Mouse (Mus musculus) frontal cortex, adult (tissue): ENCODE results near the gene Osbpl6.
A peak's percentile ranks its signal among the peaks of the same experiment; 100 is the strongest.

Experiments used
- ATAC-seq: cut with Nextera tagmentation; 2 replicates; pipeline ENCODE4 v1.9.2; 2017; ENCODE audit warnings: mild to moderate bottlenecking, moderate library complexity, mixed read lengths; ENCODE audit not compliant: low TSS enrichment

Gene Osbpl6

DNA sequence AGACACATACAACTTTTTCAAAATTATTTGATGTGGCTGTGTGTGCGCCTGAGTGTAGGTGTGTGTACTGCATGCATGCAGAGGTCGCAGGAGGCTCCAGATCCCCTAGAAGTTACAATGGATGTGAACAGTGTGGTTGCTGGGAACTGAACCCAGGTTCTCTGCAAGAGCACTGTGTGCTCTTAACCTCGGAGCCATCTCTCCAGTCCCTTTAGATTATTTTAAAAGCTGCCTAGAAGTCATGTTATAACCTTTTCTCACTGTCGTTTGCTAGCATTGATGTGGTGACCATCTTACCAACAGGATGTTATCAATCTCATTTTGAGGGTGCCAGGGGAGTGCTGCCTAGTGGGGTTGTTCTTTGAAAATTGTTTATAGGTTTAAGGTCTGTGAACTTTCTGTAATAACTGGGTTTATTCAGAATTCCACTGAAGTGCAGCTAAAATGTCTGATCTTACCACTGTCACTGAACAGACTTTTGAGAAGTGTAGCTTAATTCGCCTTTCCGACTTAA lies 15.2 kb downstream of the Osbpl6 start:
- ATAC-seq: no peak

DNA sequence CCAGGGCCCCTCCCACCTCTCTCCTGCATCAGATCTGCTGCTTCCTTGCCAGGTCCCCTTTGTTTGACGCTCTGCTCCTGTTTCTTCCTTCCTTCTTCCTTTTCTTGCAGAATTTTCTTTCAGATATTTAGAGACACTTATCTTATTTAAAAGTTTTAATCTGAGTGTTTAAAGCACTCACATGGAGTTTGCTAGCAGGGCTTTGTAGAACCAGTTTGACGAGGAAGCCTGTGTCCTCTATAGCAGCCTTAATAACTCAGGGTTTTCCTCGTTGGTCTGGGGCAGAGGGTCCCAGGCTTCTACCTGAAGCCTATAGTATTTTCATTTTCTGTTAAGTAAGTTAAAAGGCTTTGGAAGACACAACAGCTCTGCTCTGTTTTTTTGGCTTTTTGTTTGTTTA lies 20.5 kb downstream of the Osbpl6 start:
- ATAC-seq: no peak

DNA sequence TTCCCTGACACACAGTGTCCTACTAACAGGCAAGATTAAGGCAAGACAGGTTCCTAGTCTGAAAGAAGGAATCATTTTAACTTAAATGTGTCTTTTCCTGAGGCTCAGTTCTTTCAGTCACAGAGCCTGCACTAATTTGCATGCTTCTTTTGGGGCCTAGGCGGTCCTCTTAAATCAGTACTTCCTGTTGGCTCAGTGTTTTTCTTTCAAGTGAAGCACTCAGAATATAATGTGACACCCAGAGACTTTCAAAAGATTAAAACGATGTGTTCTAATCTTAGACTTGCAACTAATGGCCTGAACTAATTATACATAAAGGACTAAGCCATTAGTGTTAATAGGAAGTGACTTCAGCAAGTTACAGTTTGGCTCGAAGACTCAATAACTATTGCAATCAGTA lies 23.0 kb downstream of the Osbpl6 start:
- ATAC-seq: no peak

DNA sequence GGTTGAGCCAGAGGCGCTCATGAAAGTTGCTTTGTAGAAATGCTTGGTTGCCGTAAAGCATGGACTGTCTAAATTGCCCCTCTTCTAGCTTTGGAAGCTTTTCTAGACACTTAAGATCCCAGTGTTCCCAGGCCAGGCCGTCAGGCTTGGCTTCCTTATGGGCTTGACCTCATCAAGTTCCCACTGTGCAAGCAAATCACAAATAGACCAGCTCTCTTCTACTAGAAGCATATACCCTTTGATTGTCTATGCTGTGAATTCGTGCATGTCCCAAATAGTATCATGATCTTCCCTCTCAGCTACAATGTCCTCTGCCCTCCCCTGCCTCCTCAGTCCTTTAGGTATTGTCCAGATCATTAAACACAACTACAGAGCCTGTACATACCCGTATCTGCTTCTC lies 23.5 kb downstream of the Osbpl6 start:
- no peak for ATAC-seq

DNA sequence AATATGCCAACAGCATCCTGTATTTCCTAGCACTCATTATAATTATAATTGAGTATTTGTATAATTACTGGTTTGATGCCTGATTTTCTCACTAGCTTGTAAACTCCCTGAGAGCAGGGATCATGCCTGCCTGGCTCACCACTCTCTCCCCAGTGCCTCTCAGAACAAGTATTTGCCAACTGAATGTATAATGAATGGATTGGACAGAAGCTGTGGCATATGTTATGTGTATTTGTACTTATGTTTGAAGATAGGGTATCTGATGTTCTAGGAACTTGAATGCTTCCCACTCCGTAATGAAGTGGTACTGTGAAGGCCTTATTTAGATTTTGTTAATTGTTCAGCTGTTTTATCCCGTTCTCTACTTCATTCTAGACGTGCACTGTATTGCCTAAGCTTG lies 24.2 kb downstream of the Osbpl6 start:
- ATAC-seq: peak; percentile 78

DNA sequence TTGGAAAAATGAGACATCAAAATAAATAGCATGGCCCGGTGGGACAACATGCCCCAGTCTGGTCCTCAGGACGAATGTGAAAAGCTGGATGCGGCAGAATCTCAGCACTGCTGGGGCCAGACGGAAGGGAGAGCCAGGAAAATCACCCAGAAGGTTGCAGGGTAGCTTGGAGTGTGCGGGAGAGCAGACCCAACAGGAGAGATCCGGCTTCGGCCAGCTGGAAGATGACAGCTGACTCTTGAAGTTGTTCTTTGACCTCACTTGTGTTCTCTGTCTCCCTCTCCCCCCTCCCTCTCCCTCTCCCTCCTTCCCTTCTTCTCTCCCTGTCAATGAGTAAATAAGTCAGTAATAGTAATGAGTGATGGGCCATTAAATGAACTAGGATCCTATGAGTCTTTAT lies 27.9 kb downstream of the Osbpl6 start:
- ATAC-seq: no peak

DNA sequence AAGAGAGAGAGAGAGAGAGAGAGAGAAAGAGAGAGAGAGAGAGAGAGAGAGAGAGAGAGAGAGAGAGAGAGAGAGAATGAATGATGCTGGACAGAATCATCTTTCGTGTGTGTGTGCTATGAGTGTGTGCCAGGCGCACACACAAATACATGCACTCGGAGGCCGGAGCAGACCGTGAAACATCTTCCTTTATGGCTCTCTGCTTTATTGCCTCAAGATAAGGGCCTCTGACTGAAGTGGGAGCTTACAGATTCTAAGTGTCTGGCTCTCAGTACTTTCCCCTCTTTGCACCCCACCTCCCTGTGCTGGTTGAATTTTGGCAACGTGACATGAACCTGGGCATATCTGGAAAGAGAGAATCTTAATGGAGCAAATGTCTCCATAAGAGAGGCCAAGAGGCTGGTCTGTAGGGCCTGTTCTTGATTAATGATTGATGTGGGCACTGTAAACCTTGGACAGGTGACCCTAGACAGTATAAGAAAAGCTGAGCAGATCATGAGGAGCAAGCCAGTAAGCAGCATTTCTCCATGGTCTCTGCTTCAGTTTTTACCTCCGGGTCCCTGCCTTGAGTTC lies 29.4 kb downstream of the Osbpl6 start:
- no peak for ATAC-seq

DNA sequence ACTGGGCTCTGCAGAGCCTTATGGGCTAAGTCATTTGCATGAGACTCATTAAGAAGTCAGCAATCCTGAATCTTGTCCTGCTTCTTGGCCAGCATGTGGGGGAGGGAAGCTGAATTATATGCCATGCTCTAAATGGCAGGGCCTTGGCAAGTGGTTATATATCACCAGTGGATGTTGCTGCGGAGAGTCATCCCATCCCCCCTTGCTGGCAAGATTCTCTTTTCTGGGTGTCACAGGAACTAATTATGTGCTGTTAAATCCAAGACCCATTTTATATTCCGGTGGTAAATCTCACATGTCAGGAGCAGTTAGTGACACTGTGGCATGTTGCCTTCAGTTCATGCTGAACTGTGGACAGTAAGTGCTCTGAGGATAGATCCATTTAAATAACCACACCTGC lies 31.1 kb downstream of the Osbpl6 start:
- ATAC-seq: no peak

DNA sequence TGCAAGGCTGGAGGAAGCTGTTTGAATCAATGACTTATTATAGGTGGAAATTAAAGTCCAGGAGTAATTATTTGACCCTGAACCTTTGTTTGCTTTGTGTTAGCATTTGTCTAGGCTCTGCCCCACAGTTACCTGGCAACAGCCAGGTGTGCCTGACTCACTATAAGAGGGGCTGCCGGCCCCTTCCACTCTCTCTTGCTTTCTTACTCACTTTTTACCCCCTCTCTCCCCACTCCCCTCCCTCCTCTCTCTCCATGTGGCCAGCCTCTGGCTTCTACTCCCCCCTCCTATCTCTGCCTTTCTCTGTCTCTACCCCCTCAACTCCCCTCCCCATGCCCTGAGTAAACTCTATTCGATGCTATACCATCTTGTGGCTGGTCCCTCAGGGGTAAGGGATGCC lies 33.2 kb downstream of the Osbpl6 start:
- ATAC-seq: no peak

DNA sequence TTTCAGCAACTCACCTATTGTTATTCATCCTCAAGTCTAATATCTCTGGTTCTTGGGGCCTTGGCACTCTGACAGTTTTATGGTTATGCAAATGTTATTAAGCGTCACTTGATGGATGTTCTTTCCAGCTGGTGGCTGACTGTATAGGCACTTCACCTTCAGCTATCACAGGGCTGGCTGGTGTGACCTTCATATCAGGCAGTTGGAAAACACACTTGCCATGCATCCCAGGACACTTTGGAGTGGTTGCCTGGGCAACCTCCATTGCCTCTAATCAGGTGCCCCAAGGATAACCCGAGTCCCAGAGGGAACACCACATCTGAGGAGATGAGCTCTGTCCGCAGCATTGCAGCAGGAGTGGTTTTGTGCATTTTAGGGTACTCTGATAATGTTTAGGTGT lies 35.8 kb downstream of the Osbpl6 start:
- no peak for ATAC-seq

DNA sequence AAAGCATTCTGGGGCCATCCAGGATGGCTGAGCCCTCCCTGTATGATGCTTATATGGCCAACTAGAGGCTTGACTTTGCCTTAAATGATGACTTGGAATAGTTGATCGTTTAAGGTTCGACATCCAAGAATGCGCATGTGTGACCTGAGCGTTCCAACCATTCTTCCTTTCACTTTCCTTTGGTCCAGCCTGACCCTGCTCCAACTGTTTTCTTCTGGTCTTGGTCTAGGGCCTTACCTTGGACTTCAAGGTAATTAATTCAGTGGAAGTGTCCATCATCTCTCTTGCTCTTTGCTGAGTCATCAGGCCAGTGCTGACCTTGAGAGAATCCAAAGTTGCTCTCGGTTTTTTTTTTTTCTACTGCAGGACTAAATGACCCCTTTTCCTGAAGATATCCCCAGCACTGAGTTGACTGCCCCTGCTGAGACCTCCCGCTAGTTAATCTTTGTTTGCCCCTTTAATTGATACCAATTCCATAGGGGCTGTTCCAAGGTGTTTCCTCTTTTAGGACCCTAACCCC lies 43.6 kb downstream of the Osbpl6 start:
- no peak for ATAC-seq

DNA sequence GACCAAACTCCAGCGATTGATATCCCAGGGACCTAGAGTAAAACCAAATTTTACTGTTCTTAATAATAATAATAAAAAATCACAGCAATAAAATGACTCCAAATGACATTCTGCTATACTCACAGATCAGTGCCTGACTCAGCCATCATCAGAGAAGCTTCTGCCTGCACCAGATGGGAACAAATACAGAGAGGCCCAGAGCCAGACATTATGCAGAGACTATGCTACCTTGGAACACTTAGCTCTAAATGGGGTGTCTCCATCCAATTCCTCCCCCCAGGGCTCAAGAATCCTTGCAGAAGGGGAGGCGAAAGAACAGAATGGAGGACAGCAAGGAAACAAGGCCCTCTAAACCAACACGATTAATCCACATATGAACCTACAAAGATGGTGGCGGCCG lies 60.4 kb downstream of the Osbpl6 start:
- no peak for ATAC-seq

DNA sequence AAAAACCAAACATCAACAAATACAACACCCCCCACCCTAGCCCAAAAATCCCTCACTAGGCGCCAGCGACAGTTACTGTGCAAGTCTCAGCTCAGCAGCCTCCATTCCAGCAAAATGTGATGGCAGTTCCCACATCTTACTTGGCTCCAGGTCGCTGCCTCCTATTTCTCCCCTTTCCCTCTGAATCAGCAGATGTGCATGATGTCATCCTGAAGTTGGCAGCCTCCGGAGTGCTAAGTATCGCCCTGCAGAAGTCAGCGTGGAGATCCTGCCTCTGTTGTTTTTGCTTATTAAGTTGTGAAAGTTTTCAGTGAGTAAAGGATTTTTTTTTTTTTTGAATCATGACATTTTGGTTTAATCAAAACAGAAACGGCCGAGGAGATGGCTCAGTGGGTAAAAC lies 61.9 kb downstream of the Osbpl6 start:
- ATAC-seq: peak; percentile 81

DNA sequence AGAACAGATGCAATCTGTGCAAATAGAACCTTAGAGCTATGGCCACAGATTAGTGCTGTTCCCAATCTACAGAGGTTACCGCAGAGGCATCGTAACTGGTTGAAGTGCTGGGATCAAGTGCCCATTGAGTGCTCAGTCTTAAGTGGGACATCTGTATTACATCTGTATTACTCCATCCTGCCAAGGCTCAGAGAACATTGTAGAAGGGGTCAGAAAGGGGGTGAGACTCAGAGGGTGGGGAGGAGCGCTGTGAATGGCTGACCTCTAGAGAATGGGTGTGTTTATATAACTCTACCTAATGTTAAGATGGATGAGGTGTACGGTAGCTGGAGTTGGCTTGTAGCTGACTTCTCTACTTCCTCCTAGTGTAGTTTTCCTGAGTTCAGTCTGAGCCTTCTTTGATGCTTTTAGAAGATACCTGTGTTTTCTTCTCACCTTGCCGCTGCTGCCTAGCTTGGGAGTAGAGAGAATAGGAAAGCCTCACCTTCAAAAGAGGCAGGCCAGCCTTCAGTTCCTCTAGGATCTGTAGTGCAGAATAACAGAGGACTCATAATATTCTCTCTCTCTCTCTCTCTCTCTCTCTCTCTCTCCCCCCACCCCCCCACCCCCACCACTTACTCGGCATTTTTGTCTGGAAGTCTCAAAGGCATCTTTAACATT lies 62.9 kb downstream of the Osbpl6 start:
- ATAC-seq: no peak

DNA sequence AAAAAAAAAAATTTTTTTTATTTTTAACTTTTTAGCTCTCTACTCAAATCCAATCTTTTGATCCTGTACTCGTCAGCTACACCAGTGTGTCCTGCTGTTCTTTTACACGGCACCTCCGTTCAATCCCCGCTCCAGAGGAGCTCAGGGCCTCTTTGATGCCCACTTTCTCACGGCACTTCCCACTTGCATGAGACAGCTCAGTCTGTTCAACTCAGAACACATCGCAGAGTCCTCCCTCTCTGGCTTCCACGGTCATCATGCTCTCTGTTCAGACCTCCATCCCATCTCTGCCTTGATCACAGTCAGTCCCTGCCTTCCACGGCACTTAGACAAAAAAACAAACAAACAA lies 63.4 kb downstream of the Osbpl6 start:
- ATAC-seq: peak; percentile 69

DNA sequence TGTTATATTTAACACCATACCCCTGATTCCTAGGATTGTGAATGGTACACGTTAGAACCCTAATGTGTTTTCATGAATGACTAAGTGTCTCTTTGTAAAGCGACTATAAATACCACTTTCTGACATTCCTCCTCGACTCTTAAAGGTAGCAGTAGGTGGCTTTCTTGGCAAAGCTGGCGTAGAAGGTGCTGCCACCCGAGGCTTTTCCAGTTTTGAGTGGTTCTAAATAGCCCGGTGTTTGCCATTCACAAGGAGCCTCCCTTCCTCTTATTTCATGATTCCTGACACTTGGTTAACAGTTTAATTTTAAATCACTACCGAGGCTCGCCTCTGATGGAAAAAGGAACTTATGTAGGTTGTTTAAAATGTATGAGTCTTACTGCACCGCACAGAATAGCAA lies 64.1 kb downstream of the Osbpl6 start:
- peak; percentile 42 for ATAC-seq

DNA sequence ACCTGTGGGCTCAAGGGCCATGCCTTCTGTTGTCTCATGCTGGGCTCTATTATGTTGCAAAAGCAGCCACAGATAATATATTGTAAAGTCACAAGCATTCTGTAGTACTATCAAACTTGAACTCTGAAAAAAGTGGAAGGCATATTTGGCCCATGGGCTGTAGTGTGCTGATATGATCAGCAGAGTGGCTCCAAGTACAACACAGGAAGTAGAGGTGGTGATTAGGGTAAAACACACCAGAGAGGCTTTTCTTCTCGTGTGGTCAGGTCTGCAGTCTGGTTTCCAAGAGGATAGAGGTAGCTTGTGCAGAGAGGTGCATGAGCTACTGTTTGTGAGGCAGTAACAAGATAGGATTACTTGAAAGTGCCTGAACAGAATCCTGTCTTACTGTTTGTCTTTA lies 69.5 kb downstream of the Osbpl6 start:
- ATAC-seq: no peak

DNA sequence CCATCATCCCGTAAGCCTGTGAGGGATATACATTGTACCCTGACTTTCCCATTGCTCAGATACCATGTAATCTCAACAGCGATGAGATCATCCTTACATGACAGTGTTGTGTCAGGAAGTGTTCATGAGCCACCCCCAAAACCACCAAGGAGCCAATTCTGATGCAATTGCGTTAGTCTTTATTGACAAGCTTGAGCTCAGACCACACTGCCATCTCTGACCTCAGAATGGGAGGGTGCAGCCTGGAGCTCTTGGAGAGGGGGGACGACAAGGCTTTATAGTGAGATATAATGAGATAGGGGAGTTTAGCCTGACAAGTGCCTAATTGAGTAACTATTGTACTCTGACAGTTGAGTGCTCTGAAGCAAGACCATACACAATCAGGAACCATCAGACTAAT lies 82.5 kb downstream of the Osbpl6 start:
- no peak for ATAC-seq

DNA sequence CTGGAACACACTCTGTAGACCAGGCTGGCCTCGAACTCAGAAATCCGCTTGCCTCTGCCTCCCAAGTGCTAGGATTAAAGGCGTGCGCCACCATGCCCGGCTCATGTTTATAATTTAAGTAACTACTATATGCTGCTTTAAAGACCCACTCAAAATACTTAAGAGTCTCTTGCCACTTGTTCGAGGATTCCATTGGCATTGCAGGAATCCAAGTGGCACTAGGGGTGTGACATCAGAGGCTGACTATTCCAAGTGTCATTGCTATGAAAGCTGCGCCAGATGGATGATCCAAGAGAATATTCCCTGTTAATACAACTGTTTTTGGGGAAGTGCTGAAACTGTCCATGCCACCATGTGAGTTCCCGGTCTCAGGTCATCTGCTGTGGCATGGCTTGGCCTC lies 83.9 kb downstream of the Osbpl6 start:
- ATAC-seq: no peak

DNA sequence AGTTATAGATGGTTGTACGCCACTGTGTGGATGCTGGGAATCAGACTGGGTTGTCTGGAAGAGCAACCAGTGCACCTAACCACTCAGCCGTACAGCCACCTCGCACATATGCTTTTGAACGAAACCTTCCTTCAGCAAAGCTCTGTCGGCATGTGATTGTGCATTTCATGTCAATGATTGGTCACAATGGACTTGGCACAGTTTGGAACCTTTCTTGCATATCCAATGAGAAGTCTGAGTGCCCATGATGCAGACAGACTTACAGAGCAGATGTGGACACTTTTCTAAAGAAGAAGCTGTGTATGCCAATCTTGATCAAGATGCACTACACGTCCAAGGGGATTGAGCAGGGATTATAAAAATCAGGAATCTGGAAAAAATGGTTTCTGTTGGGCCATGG lies 85.1 kb downstream of the Osbpl6 start:
- ATAC-seq: no peak

DNA sequence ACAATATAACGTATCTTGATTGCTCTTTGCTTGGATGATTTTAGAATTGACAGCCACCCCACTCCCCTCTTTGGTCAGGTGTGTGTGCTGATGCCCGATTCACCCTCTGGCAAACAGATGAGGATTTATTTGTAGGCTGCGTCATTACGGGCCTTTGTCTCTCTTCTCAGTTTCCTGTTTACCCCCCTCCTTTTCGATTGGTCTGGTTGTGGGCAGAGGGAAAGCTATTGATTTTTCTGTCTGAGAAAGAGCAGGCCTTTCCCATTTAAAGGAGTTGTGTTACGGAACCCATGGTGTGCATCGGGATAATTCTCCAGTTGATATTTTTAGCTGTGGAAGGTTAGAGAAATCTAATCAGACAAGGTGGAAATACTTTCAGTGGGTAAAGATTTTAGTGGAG lies 85.9 kb downstream of the Osbpl6 start:
- ATAC-seq: no peak

DNA sequence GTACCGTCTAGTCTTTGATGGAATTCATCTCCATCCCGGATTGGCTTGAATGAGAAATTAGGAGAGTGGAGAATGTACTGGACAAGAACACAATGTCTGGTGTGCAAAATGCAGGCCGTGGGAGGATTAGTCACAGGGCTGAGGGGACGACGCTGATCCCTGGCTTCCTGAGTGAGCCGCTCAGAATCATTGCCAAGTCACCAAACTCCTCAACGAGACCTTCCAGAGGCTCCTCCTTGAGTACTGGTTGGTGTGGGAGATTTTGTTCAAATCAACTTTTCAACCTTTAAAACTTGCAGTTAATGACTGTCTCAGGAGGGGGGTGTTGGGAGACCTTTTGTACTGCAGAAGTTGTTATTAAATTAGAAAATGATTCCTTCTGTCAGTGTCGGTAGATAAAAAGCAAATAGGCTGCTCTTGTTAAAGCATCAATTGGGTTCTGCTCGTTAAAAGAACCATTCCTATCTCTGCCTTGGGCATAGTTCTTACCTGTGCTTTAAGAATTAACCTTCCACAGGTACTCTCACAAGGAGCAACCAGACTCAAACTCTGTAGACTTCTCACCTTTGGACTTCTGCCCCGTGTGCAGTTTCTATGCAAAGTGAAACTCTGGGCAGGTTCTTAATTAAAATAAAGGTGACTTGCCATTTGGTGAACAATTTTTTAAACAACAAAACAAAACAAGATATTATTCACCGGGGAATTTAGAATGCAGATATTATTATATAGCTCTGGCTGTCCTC lies 89.9 kb downstream of the Osbpl6 start:
- no peak for ATAC-seq

DNA sequence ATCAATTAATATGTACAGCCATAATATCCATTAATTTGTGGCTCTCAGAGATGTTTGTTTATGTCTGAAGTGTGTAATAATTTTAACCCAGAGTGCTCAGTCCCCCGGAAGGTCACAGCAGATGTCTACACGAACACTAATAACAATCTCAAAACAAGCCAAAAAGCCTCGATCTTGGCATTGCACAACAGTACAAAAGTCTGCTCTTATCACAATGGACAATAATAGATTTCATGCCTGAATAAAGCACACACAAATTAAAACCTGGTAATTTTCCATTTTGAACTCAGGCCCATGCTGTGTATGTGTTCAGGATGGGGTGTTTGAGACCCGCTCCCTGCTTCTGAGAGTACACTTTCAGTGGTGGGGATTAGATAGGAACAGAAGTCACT lies 90.4 kb downstream of the Osbpl6 start:
- no peak for ATAC-seq
